Mouse (Mus musculus): ENCODE data around the gene Abcf1. TPM values are rescaled to one million over a fixed set of nuclear protein-coding genes. Genes with fewer than 3 reads are reported as not detected.
A peak's percentile ranks its signal among the peaks of the same experiment; 100 is the strongest.

Abcf1 gene
- total and polyA plus RNA-seq, 2 experiments from 2014 or later: 47.7 to 94.5 TPM

GRCm38 (mm10) chr17:35979401-35980362 is 10.1 kb upstream of the Abcf1 start, which contains the start of the genes Gnl1 and Prr3:
TSS of gene Gnl1 (plus strand) at chr17:35979851.
TSS of gene Prr3 (minus strand) at chr17:35980236.
- peak; percentile 88 for ATAC-seq
- WGBS: 1% methylated on average over 83 of the region's 109 CpGs
- TF ChIP-seq CTCF (IDR thresholded peaks at IDR 0.05; ENCODE audit: low read depth): no peak

DNA sequence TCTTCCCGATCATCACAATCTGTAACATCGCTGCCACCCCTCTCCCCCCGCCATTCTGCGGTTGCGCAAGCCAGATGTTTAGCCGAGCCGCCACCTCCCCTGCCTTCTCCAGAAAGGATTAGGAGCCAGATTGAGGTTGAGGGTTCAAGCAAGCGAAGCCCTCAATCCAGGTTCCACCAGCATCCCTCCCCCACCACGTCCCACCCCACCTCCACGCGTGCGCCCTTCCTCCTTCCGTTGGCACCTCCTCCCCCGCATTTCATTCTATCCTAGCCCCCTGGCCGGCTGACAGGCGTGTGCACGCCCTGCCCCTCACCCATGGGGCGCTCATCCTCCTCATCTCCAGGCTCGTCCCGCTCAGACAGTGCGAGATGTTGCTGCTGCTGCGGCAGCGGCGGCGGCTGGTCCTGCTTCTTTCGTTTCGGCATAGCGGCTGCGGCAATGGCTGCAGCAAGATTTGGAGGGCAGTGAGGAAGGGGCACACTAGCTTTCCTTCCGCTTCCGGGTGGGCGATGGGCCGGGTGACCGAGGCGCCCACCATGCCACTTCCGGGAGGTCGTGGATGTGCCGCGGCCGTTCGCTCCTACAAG is 9.3 kb upstream of the Abcf1 start:
- WGBS: under 1% methylated on average over 40 of the region's 41 CpGs
- peak overlapping the region; percentile 69 for H3K4me2 ChIP-seq (ENCODE audit: low read depth, low read length)
- TF ChIP-seq CTCF (IDR thresholded peaks at IDR 0.05; ENCODE audit: low read depth): peak; percentile 21
- H3K9ac ChIP-seq (replicated peaks; ENCODE audit: low read length): peak overlapping the region; percentile 73
- peaks cover 12% of the 10 kb centered on the region; the same call in 1 of the 2 replicates for H3K4me1 ChIP-seq (ENCODE audit: insufficient read depth, low read length)
- peak; percentile 90 for ATAC-seq
- no peaks in the 10 kb centered on the region for H3K27me3 ChIP-seq (ENCODE audit: insufficient read depth, low read length)
- peak overlapping the region; percentile 77 for H3K4me3 ChIP-seq (ENCODE audit: low read length)
- H3K27ac ChIP-seq: peak overlapping the region; percentile 97
- peak; percentile 92 for DNase-seq (ENCODE audit: low spot score)
- no peaks in the 10 kb centered on the region for H3K9me3 ChIP-seq (ENCODE audit: low read length)
- H3K36me3 ChIP-seq (ENCODE audit: insufficient read depth, low read length): peaks cover 25% of the 10 kb centered on the region

More at GRCm38 (mm10) chr17:35979401-35980362, 10.1 kb upstream of the Abcf1 start, which contains the start of the genes Gnl1 and Prr3:
- Histone ChIP-seq H3K4me3 (ENCODE audit: low read length) (peak within 1 kb of the TSS; percentile 77), H3K4me1 (ENCODE audit: insufficient read depth, low read length) (peaks cover 12% of the 10 kb centered on the region; the same call in 1 of the 2 replicates), H3K36me3 (ENCODE audit: insufficient read depth, low read length) (peaks cover 26% of the 10 kb centered on the region), H3K9me3 (ENCODE audit: low read length) (no peaks in the 10 kb centered on the region), H3K4me2 (ENCODE audit: low read depth, low read length) (peak within 1 kb of the TSS; percentile 69), H3K27ac (peak within 1 kb of the TSS; percentile 97), H3K9ac (replicated peaks; ENCODE audit: low read length) (peak within 1 kb of the TSS; percentile 73), H3K27me3 (ENCODE audit: insufficient read depth, low read length) (no peaks in the 10 kb centered on the region)
- peak; percentile 94 for DNase-seq (ENCODE audit: low spot score)

DNA sequence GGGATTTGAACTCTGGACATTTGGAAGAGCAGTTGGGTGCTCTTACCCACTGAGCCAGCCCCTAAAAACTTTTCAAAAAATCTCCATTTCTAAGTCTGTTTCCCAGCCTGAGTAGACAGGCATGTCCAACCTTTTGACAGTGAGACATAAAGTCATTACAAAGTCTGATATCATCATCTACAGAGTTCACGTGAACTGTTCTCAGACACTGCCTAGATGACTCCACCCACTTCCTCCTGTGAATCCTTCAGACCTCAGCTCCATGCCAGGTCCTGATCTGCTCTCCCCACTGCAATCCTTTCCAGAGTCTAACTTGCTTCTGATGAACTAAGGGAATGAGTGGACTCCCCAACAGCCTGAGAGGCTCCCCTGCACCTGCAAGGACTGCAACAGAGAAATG is 2.6 kb upstream of the Abcf1 start:
- 47% methylated on average over 1 of the region's 1 CpGs for WGBS
- no peak for ATAC-seq
- Histone ChIP-seq H3K9ac (replicated peaks; ENCODE audit: low read length) (no peak overlapping the region), H3K4me3 (ENCODE audit: low read length) (no peak overlapping the region), H3K36me3 (ENCODE audit: insufficient read depth, low read length) (peaks cover 9% of the 10 kb centered on the region; the same call in 1 of the 2 replicates), H3K4me1 (ENCODE audit: insufficient read depth, low read length) (0 out of 2 replicates have a peak, but pooled peaks cover 9% of the 10 kb centered on the region), H3K27me3 (ENCODE audit: insufficient read depth, low read length) (no peaks in the 10 kb centered on the region), H3K4me2 (ENCODE audit: low read depth, low read length) (no peak overlapping the region), H3K27ac (no peak overlapping the region), H3K9me3 (ENCODE audit: low read length) (no peaks in the 10 kb centered on the region)
- no peak for DNase-seq (ENCODE audit: low spot score)
- TF ChIP-seq CTCF (IDR thresholded peaks at IDR 0.05; ENCODE audit: low read depth): no peak

- TF ChIP-seq CTCF (IDR thresholded peaks at IDR 0.05; ENCODE audit: low read depth): no peak
- 86% methylated on average over 2 of the region's 2 CpGs for WGBS
- Histone ChIP-seq H3K4me1 (ENCODE audit: insufficient read depth, low read length) (0 out of 2 replicates have a peak, but pooled peaks cover 9% of the 10 kb centered on the region), H3K9me3 (ENCODE audit: low read length) (no peaks in the 10 kb centered on the region), H3K36me3 (ENCODE audit: insufficient read depth, low read length) (peaks cover 17% of the 10 kb centered on the region), H3K4me2 (ENCODE audit: low read depth, low read length) (no peak overlapping the region), H3K9ac (replicated peaks; ENCODE audit: low read length) (no peak overlapping the region), H3K27me3 (ENCODE audit: insufficient read depth, low read length) (no peaks in the 10 kb centered on the region), H3K4me3 (ENCODE audit: low read length) (no peak overlapping the region), H3K27ac (no peak overlapping the region)
- DNase-seq (ENCODE audit: low spot score) (no peak), ATAC-seq (no peak)
These were observed 1.9 kb downstream of the Abcf1 start for GRCm38 (mm10) chr17:35967621-35968020.

DNA sequence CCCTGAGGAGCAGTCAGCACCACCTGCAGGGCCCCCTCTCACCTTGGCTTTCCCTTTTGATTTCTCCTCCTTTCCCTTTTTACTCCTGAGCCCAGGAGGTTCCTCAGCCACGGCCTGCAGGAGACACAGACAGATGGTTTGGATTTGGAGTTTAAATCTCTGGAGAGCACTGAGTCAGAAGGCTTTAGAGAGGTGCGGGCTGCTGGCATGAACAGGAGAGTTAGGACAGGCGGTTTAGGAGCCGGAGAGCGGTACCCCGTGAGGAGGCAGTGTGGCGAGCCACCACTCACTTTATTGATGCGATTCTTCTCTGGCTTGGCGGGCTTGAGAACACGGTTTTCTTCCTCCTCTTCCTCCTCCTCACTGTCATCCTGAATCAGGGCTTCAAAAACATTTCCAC is 6.3 kb downstream of the Abcf1 start:
- no peak for TF ChIP-seq CTCF (IDR thresholded peaks at IDR 0.05; ENCODE audit: low read depth)
- WGBS: 87% methylated on average over 10 of the region's 10 CpGs
- DNase-seq (ENCODE audit: low spot score): no peak

GRCm38 (mm10) chr17:35958533-35959223 is 10.9 kb downstream of the Abcf1 start:
- WGBS: 96% methylated on average over 15 of the region's 15 CpGs
- no peak overlapping the region for H3K27ac ChIP-seq
- no peak overlapping the region for H3K4me3 ChIP-seq (ENCODE audit: low read length)
- peaks cover 74% of the 10 kb centered on the region for H3K36me3 ChIP-seq (ENCODE audit: insufficient read depth, low read length)
- DNase-seq (ENCODE audit: low spot score): no peak
- H3K27me3 ChIP-seq (ENCODE audit: insufficient read depth, low read length): no peaks in the 10 kb centered on the region
- H3K9me3 ChIP-seq (ENCODE audit: low read length): no peaks in the 10 kb centered on the region
- H3K4me2 ChIP-seq (ENCODE audit: low read depth, low read length): no peak overlapping the region
- H3K4me1 ChIP-seq (ENCODE audit: insufficient read depth, low read length): no peaks in the 10 kb centered on the region
- TF ChIP-seq CTCF (IDR thresholded peaks at IDR 0.05; ENCODE audit: low read depth): no peak
- ATAC-seq: no peak
- H3K9ac ChIP-seq (replicated peaks; ENCODE audit: low read length): no peak overlapping the region

More for the DNA sequence above, 6.3 kb downstream of the Abcf1 start:
- Histone ChIP-seq H3K4me1 (ENCODE audit: insufficient read depth, low read length) (0 out of 2 replicates have a peak, but pooled peaks cover 4% of the 10 kb centered on the region), H3K36me3 (ENCODE audit: insufficient read depth, low read length) (peaks cover 53% of the 10 kb centered on the region), H3K27me3 (ENCODE audit: insufficient read depth, low read length) (no peaks in the 10 kb centered on the region), H3K9me3 (ENCODE audit: low read length) (no peaks in the 10 kb centered on the region), H3K4me3 (ENCODE audit: low read length) (no peak overlapping the region), H3K4me2 (ENCODE audit: low read depth, low read length) (no peak overlapping the region), H3K27ac (no peak overlapping the region), H3K9ac (replicated peaks; ENCODE audit: low read length) (no peak overlapping the region)
- ATAC-seq: no peak

All from hindbrain, postnatal 0 days (tissue).